Mouse (Mus musculus) T-cell, adult 66 days (primary cell): ENCODE measurements around the gene Cd36. TPM values are rescaled to one million over a fixed set of nuclear protein-coding genes. Genes with fewer than 3 reads are reported as not detected.

Experiments used
- total RNA-seq, 2 experiments: library from RNA; stranded (reverse); gene quantifications; 3 replicates in 1 of 2; 4 replicates in 1 of 2; pipeline ENCODE4 v1.2.4; 2023

Gene Cd36
- under 1 TPM; 0.67 to 0.95 TPM for total RNA-seq

GRCm38 (mm10) chr5:17888598-17888997 is at the start of gene Cd36:
TSS of gene Cd36 (minus strand) at chr5:17888801.

Other genes with a start within 250 kb of the Cd36 start
- gene Gnat3, start 73.7 kb upstream of the Cd36 start, total RNA-seq, result not detected